Mouse (Mus musculus) embryonic facial prominence, embryonic 11.5 days (tissue): ENCODE results near the gene Gm4631. TPM values are rescaled to one million over a fixed set of nuclear protein-coding genes. Genes with fewer than 3 reads are reported as not detected.
"Not testable (repeated sequence)": the region's sequence is repeated elsewhere in the genome, so short reads cannot be mapped to it uniquely, and the experiment has no call there.

Experiments used
- ATAC-seq: fragments of 200-750 bp; cut with Nextera tagmentation; replicated peaks from 2 replicates; pipeline ENCODE4 v1.8.0; 2017; ENCODE audit warnings: low read depth; ENCODE audit not compliant: insufficient number of reproducible peaks, low FRiP score, low TSS enrichment
- DNase-seq: peaks from one replicate; pipeline ENCODE4 v3.0.0-alpha.2; 2015; ENCODE audit warnings: low spot score
- H3K27ac ChIP-seq: fragments of 300-500 bp; sonication (generic); replicated peaks from 2 replicates; pipeline ENCODE4 v1.5.1; 2014; ENCODE audit warnings: mild to moderate bottlenecking, low read depth, low read length, control low read depth
- H3K27me3 ChIP-seq: fragments of 300-500 bp; sonication (generic); 2 replicates; pipeline ENCODE4 v1.6.1; 2014; ENCODE audit warnings: mild to moderate bottlenecking, low read length, moderate library complexity, mixed read lengths; ENCODE audit not compliant: control insufficient read depth, insufficient read depth
- H3K36me3 ChIP-seq: fragments of 300-500 bp; sonication (generic); replicated peaks from 2 replicates; pipeline ENCODE4 v1.6.1; 2014; ENCODE audit warnings: low read depth, mild to moderate bottlenecking, low read length, moderate library complexity, mixed read lengths; ENCODE audit not compliant: control insufficient read depth, insufficient read depth
- H3K4me1 ChIP-seq: fragments of 300-500 bp; sonication (generic); 2 replicates; pipeline ENCODE4 v1.6.1; 2014; ENCODE audit warnings: low read length, mixed read lengths; ENCODE audit not compliant: control insufficient read depth, insufficient read depth
- H3K4me2 ChIP-seq: fragments of 300-500 bp; sonication (generic); 2 replicates; pipeline ENCODE4 v1.6.1; 2014; ENCODE audit warnings: low read depth, mild to moderate bottlenecking, control low read depth, low read length, moderate library complexity
- H3K4me3 ChIP-seq: fragments of 300-500 bp; sonication (generic); 2 replicates; pipeline ENCODE4 v1.5.1; 2014; ENCODE audit warnings: low read depth, low read length, control low read depth
- H3K9ac ChIP-seq: fragments of 300-500 bp; sonication (generic); replicated peaks from 2 replicates; pipeline ENCODE4 v1.6.1; 2014; ENCODE audit warnings: mild to moderate bottlenecking, control low read depth, low read length
- H3K9me3 ChIP-seq: fragments of 300-500 bp; sonication (generic); replicated peaks from 2 replicates; pipeline ENCODE4 v1.6.1; 2016; ENCODE audit warnings: mild to moderate bottlenecking, low read length, inconsistent platforms, mixed read lengths; ENCODE audit not compliant: control insufficient read depth
- WGBS: fragments of 180-500 bp; shearing (Covaris S2); extraction: QIAGEN DNeasy Blood & Tissue Kit; methylation state at CpG from one replicate; pipeline ENCODE4 v1.1.7; 2014; 5-methylcytosine and 5-hydroxymethylcytosine counted together
- polyA plus RNA-seq: library from polyadenylated mRNA; unstranded; fragments of >200 nt; fragmentation: Nextera tagmentation; extraction: Ambion mirVana; gene quantifications from 2 replicates; pipeline ENCODE4 v1.2.1, GENCODE M21; 2014

The Gm4631 gene
- polyA plus RNA-seq, result 30.0 and 30.5 TPM in 2 replicates

DNA sequence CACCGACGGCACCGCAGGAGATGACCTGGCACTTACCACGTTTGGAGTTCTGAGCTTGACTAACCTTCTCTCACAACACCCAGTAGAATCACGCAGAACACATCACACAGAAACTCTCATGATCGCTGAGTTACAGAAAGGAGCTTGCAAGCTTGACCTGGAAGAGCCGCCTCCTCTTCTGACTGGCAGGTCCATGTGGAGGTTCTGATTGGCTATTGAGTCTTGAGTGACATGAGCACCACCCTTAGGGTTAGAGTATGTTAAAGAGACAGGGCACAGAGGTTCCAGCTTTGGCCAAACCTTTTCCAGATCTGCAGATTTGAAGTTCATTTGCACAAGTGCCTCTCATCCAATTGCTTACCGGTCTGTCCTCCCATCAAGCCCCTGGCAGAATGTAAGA, at the start of gene Gm4631:
Gm4631 (minus strand) TSS at position 101 of the 400 bp plus-strand sequence.
- not testable (repeated sequence) for DNase-seq, H3K4me1 ChIP-seq, ATAC-seq, H3K27ac ChIP-seq, H3K36me3 ChIP-seq, H3K4me3 ChIP-seq, H3K9me3 ChIP-seq, H3K9ac ChIP-seq, H3K27me3 ChIP-seq, H3K4me2 ChIP-seq
- WGBS, result no CpG with 5 or more reads among the region's 8 CpGs

DNA sequence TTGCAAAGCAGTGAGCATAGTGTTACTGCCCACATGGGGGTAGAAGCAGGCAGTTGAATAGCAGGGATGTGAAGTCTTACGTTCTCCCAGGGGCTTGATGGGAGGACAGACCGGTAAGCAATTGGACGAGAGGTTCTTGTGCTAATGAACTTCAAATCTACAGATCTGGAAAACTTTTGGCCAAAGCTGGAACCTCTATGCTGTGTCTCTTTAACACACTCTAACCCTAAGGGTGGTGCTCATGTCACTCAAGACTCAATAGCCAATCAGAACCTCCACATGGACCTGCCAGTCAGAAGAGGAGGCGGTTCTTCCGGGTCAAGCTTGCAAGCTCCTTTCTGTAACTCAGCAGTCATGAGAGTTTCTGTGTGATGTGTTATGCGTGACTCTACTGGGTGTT, 34.1 kb upstream of the Gm4631 start, which contains the start of gene Zfp968:
Zfp968 (plus strand) TSS at position 301 of the 400 bp plus-strand sequence.
- not testable (repeated sequence) for H3K27ac ChIP-seq, H3K9me3 ChIP-seq, DNase-seq, ATAC-seq, H3K36me3 ChIP-seq, H3K4me2 ChIP-seq, H3K27me3 ChIP-seq, H3K4me1 ChIP-seq, H3K9ac ChIP-seq, H3K4me3 ChIP-seq
- no CpG with 5 or more reads among the region's 6 CpGs for WGBS

DNA sequence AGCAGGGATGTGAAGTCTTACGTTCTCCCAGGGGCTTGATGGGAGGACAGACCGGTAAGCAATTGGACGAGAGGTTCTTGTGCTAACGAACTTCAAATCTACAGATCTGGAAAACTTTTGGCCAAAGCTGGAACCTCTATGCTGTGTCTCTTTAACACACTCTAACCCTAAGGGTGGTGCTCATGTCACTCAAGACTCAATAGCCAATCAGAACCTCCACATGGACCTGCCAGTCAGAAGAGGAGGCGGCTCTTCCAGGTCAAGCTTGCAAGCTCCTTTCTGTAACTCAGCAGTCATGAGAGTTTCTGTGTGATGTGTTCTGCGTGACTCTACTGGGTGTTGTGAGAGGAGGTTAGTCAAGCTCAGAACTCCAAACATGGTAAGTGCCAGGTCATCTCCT, 63.2 kb downstream of the Gm4631 start, which contains the start of gene Gm14440:
Gm14440 (plus strand) TSS at position 301 of the 400 bp plus-strand sequence.
- not testable (repeated sequence) for H3K36me3 ChIP-seq, H3K4me3 ChIP-seq, H3K4me2 ChIP-seq, H3K9me3 ChIP-seq, DNase-seq, H3K27ac ChIP-seq, H3K27me3 ChIP-seq, ATAC-seq, H3K9ac ChIP-seq, H3K4me1 ChIP-seq
- WGBS, result no CpG with 5 or more reads among the region's 6 CpGs

Other genes with a start within 250 kb of the Gm4631 start
- gene Gm14399, start 196.2 kb downstream of the Gm4631 start, polyA plus RNA-seq, result 5.6 and 6.3 TPM in 2 replicates
- 1.3 TPM in 2 replicates for gene Gm14443, start 162.3 kb downstream of the Gm4631 start, polyA plus RNA-seq
- gene Gm14391, start 131.3 kb downstream of the Gm4631 start, polyA plus RNA-seq, result 4.7 and 6.5 TPM in 2 replicates
- gene Gm14440, start 63.1 kb downstream of the Gm4631 start, polyA plus RNA-seq, result 5.1 and 5.3 TPM in 2 replicates
- gene Zfp968, start 34.2 kb upstream of the Gm4631 start, polyA plus RNA-seq, result 6.1 and 7.7 TPM in 2 replicates
- 12.0 and 22.5 TPM in 2 replicates for gene Gm4724, start 97.6 kb upstream of the Gm4631 start, polyA plus RNA-seq
- 8.4 and 8.5 TPM in 2 replicates for gene Zfp965, start 131.8 kb upstream of the Gm4631 start, polyA plus RNA-seq